Mouse (Mus musculus) lung, postnatal 0 days (tissue): ENCODE results near the gene Mup6. TPM values are rescaled to one million over a fixed set of nuclear protein-coding genes. Genes with fewer than 3 reads are reported as not detected.
A peak's percentile ranks its signal among the peaks of the same experiment; 100 is the strongest.

ENCODE experiments used
- ATAC-seq: fragments of 200-750 bp; cut with Nextera tagmentation; 2 replicates; pipeline ENCODE4 v1.8.0; 2017; ENCODE audit warnings: moderate library complexity
- DNase-seq: peaks from one replicate; pipeline ENCODE4 v3.0.0-alpha.2; 2016; ENCODE audit warnings: low spot score
- H3K27ac ChIP-seq: fragments of 300-500 bp; sonication (generic); 2 replicates; pipeline ENCODE4 v1.5.1; 2014; ENCODE audit warnings: antibody characterized with exemption, mild to moderate bottlenecking, low read length, mixed read lengths
- H3K27me3 ChIP-seq: fragments of 300-500 bp; sonication (generic); replicated peaks from 2 replicates; pipeline ENCODE4 v1.6.1; 2014; ENCODE audit warnings: low read length, mixed read lengths; ENCODE audit not compliant: insufficient read depth
- H3K36me3 ChIP-seq: fragments of 300-500 bp; sonication (generic); 2 replicates; pipeline ENCODE4 v1.6.1; 2014; ENCODE audit warnings: low read length, mixed read lengths; ENCODE audit not compliant: insufficient read depth
- H3K4me1 ChIP-seq: fragments of 300-500 bp; sonication (generic); 2 replicates; pipeline ENCODE4 v1.6.1; 2014; ENCODE audit warnings: antibody characterized with exemption, low read depth, low read length, mixed read lengths; ENCODE audit not compliant: insufficient read depth
- H3K4me2 ChIP-seq: fragments of 300-500 bp; sonication (generic); replicated peaks from 2 replicates; pipeline ENCODE4 v1.6.1; 2014; ENCODE audit warnings: low read depth, mild to moderate bottlenecking, low read length, moderate library complexity, mixed read lengths
- H3K4me3 ChIP-seq: fragments of 300-500 bp; sonication (generic); 2 replicates; pipeline ENCODE4 v1.5.1; 2014; ENCODE audit warnings: low read depth, low read length
- H3K9ac ChIP-seq: fragments of 300-500 bp; sonication (generic); replicated peaks from 2 replicates; pipeline ENCODE4 v1.6.1; 2014; ENCODE audit warnings: low read depth, mild to moderate bottlenecking
- H3K9me3 ChIP-seq: fragments of 300-500 bp; sonication (generic); 2 replicates; pipeline ENCODE4 v1.6.1; 2016; ENCODE audit warnings: low read length, mixed read lengths
- CTCF ChIP-seq: IDR thresholded peaks from 2 replicates; pipeline ENCODE4 v1.5.1; 2016; ENCODE audit warnings: antibody characterized with exemption, mild to moderate bottlenecking
- EP300 ChIP-seq: IDR thresholded peaks from 2 replicates; pipeline ENCODE4 v1.6.1; 2016; ENCODE audit warnings: antibody characterized with exemption, mild to moderate bottlenecking, control low read depth
- WGBS: fragments of 180-500 bp; shearing (Covaris S2); extraction: QIAGEN DNeasy Blood & Tissue Kit; methylation state at CpG from one replicate; pipeline ENCODE4 v1.1.7; 2014; 5-methylcytosine and 5-hydroxymethylcytosine counted together
- polyA plus RNA-seq: library from polyadenylated mRNA; unstranded; fragments of >200 nt; fragmentation: Nextera tagmentation; extraction: Ambion mirVana; gene quantifications from 2 replicates; pipeline ENCODE4 v1.2.1, GENCODE M21; 2015

Gene Mup6
- not detected in 2 replicates for polyA plus RNA-seq

DNA sequence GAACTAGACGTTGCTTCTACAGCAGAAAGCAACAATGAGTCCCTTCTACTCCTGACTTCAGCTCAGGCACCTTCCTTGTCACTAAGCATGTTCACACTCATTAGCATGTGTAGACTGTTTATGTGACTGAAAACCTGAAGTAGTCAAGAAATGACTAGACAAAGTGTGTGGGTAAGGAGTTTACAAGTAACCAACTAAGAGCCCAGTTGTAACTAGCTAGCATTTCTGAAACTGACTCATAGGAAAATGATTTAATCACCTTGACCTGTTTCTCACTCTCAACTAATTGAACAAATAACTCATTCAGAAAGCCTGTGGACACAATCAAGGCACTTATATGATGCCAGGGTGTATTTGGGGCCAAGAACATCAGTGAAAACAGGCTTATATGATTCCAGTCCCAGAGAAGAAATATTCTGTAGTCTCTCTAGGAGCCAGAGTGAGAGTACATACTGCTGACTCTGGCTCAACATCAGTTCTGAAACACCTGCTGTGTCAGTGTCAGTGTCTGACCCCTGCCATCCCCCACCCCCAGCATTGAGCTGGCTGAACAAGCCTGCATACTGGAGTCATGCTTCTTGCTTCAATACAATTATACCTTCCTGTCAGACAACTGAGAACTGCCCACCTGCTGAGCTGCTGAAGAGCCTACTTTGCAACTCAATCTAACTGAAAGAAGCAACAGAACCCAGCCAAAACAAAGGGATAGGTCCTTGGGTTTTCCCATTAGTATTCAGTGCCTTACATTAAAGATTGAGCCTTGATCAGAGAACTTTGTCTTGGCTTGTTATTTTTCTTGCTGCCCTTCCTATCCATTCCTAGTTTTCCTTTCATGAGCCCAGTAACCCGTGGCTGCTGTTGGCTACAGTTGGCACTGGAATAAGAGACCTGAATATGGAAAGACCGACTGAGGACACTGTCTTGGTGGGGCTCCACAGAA, at the start of gene Mup6:
Gene Mup6, plus strand, starts transcription at position 890 of the 940 bp plus-strand sequence.
- Histone ChIP-seq H3K4me1 (no peaks in the 10 kb centered on the region), H3K27ac (no peak within 1 kb of the TSS), H3K9ac (no peak within 1 kb of the TSS), H3K4me2 (no peak within 1 kb of the TSS), H3K36me3 (no peaks in the 10 kb centered on the region), H3K9me3 (no peaks in the 10 kb centered on the region), H3K27me3 (no peaks in the 10 kb centered on the region), H3K4me3 (no peak within 1 kb of the TSS)
- DNase-seq (no peak), ATAC-seq (no peak)
- no peak for TF ChIP-seq CTCF
- TF ChIP-seq EP300: no peak
- WGBS: 54% methylated on average over 3 of the region's 3 CpGs

DNA sequence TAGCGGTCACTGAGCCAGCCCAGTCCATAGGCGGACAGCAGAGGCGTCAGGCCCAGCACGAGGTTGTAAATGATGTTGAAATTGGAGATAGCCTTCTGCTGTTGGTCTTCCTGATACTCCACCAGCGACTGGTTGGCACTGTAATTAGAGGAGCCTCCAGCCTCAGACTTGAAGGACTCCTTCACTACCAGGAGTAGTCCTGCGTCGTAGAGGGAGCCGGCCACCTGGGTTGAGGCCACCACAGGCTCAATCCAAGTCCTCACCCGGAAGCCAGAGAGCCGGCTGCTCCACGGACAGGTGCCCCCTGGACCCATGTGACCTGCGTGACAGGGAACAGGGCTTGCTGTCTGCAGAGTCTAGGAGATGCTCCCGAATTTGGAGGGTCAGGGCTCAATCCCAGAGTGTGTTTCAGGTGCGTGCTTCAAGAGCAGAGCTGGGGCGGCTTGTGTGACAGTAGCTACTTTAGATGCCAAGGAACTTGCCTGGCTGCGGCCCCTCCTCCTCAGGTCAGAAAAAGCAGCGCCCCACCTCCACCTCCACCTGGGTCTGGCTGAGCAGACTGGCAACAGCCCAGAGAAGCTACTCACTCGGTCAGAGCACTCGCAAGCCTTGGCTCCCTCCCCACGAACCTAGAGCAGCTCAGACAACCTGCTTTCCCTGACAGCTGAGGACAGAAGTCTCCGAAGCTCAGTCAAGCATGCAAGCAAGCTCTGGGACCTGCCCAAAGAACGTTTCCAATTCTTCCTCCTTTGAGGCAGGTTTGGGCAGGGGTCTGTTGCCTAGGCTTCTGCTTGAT, 49.3 kb upstream of the Mup6 start, which contains the start of gene Slc46a2:
Gene Slc46a2, minus strand, starts transcription at position 449 of the 796 bp plus-strand sequence.
- no peaks in the 10 kb centered on the region for H3K36me3 ChIP-seq
- no peak for TF ChIP-seq CTCF
- DNase-seq: peak; percentile 27
- H3K27me3 ChIP-seq: 0 out of 2 replicates have a peak, but pooled peaks cover 3% of the 10 kb centered on the region
- H3K4me1 ChIP-seq: no peaks in the 10 kb centered on the region
- no peak within 1 kb of the TSS for H3K9ac ChIP-seq
- H3K4me3 ChIP-seq: no peak within 1 kb of the TSS
- H3K9me3 ChIP-seq: no peaks in the 10 kb centered on the region
- H3K27ac ChIP-seq: no peak within 1 kb of the TSS
- peak within 1 kb of the TSS; percentile 5; the same call in 1 of the 2 replicates for H3K4me2 ChIP-seq
- 15% methylated on average over 22 of the region's 22 CpGs for WGBS
- ATAC-seq: peak; percentile 43

DNA sequence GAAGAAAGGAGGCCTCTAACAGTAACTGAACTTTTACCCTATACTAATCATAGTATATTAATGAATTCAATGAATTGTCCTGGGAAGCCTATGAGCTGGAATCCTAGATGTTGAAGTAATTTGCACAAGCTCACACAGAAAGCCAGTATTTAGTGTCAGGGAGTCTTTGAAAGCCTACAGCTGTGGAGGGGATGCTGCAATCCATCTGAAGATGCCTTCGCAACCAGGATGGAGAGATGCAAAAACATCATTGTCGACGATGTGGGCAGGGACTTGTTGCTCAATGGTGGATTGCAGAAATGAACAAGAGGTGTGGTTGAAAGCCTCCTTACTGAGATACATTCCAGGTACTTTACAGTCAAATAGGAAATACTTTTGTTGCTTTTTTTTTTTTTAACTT, 46.1 kb upstream of the Mup6 start:
- DNase-seq (peak; percentile 59), ATAC-seq (peak; percentile 57; the same call in 1 of the 2 replicates)
- no peaks in the 10 kb centered on the region for H3K4me1 ChIP-seq
- 71% methylated on average over 3 of the region's 3 CpGs for whole genome bisulfite sequencing
- no peak for TF ChIP-seq EP300
- no peak for TF ChIP-seq CTCF
- no peak overlapping the region for H3K9ac ChIP-seq
- 0 out of 2 replicates have a peak, but pooled peaks cover 3% of the 10 kb centered on the region for H3K27me3 ChIP-seq
- H3K9me3 ChIP-seq: no peaks in the 10 kb centered on the region
- no peaks in the 10 kb centered on the region for H3K36me3 ChIP-seq
- H3K4me2 ChIP-seq: no peak overlapping the region
- H3K4me3 ChIP-seq: no peak overlapping the region
- H3K27ac ChIP-seq: no peak overlapping the region

- Histone ChIP-seq H3K27me3 (no peaks in the 10 kb centered on the region), H3K4me2 (no peak overlapping the region), H3K27ac (no peak overlapping the region), H3K36me3 (no peaks in the 10 kb centered on the region), H3K4me3 (no peak overlapping the region), H3K4me1 (no peaks in the 10 kb centered on the region), H3K9me3 (no peaks in the 10 kb centered on the region), H3K9ac (no peak overlapping the region)
- TF ChIP-seq CTCF (no peak), EP300 (no peak)
- WGBS: 74% methylated on average over 9 of the region's 9 CpGs
- DNase-seq (no peak), ATAC-seq (no peak)
These were observed 39.0 kb upstream of the Mup6 start for GRCm38 (mm10) chr4:59925082-59925481.

DNA sequence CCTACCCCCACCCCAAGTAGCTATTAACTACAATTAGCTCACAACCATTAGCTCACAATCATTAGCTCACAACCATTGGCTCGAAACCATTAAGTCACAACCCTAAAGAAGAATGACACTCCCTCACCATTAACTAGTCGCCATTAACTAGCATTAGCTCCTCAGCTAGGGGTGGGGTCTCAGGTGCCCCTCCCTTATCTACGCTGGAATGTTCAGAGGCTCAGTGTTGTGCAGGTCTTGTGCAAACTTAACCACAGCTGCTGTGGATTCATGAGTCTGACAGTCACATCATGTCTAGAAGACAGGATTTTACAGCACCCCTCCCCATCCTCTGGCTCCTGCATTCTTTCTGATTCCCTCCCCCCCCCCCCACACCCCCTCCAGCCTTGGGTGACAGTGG, 36.4 kb upstream of the Mup6 start:
- ATAC-seq: no peak
- Histone ChIP-seq H3K27ac (no peak overlapping the region), H3K4me1 (no peaks in the 10 kb centered on the region), H3K4me2 (no peak overlapping the region), H3K4me3 (no peak overlapping the region), H3K9me3 (no peaks in the 10 kb centered on the region), H3K27me3 (no peaks in the 10 kb centered on the region), H3K36me3 (no peaks in the 10 kb centered on the region), H3K9ac (no peak overlapping the region)
- DNase-seq: no peak
- TF ChIP-seq CTCF (no peak), EP300 (no peak)
- WGBS: 76% methylated on average over 3 of the region's 3 CpGs

- Histone ChIP-seq H3K27ac (no peak overlapping the region), H3K4me3 (no peak overlapping the region), H3K9ac (no peak overlapping the region), H3K4me1 (no peaks in the 10 kb centered on the region), H3K9me3 (no peaks in the 10 kb centered on the region), H3K4me2 (no peak overlapping the region), H3K27me3 (no peaks in the 10 kb centered on the region), H3K36me3 (no peaks in the 10 kb centered on the region)
- no peak for TF ChIP-seq EP300
- peak; percentile 86 for TF ChIP-seq CTCF
- WGBS: 10% methylated on average over 6 of the region's 6 CpGs
- peak; percentile 93 for DNase-seq
- ATAC-seq: peak; percentile 90
These were observed 35.7 kb upstream of the Mup6 start for GRCm38 (mm10) chr4:59928347-59928746.
